Mouse (Mus musculus) forebrain, embryonic 12.5 days (tissue): ENCODE measurements at regions not wholly inside any gene's neighbourhood (a gene's known extent, or its start where the extent isn't known, plus 50 kb on each side); places are given as distances from the start of the nearest gene placed in this dataset.
A peak's percentile ranks its signal among the peaks of the same experiment; 100 is the strongest.

Experiments
- ATAC-seq: fragments of 200-750 bp; cut with Nextera tagmentation; 2 replicates; pipeline ENCODE4 v1.8.0; 2017; ENCODE audit warnings: moderate TSS enrichment; ENCODE audit not compliant: low FRiP score
- H3K27ac ChIP-seq: fragments of 300-500 bp; sonication (generic); 2 replicates; pipeline ENCODE4 v1.5.1; 2016; ENCODE audit warnings: mild to moderate bottlenecking
- H3K27me3 ChIP-seq: fragments of 300-500 bp; sonication (generic); 2 replicates; pipeline ENCODE4 v1.6.1; 2016; ENCODE audit warnings: mild to moderate bottlenecking
- H3K36me3 ChIP-seq: fragments of 300-500 bp; sonication (generic); replicated peaks from 2 replicates; pipeline ENCODE4 v1.6.1; 2016; ENCODE audit warnings: mild to moderate bottlenecking
- H3K4me1 ChIP-seq: fragments of 300-500 bp; sonication (generic); 2 replicates; pipeline ENCODE4 v1.6.1; 2016
- H3K4me2 ChIP-seq: fragments of 300-500 bp; sonication (generic); 2 replicates; pipeline ENCODE4 v1.6.1; 2016; ENCODE audit warnings: mild to moderate bottlenecking, moderate library complexity
- H3K4me3 ChIP-seq: fragments of 300-500 bp; sonication (generic); replicated peaks from 2 replicates; pipeline ENCODE4 v1.5.1; 2016; ENCODE audit warnings: mild to moderate bottlenecking
- H3K9ac ChIP-seq: fragments of 300-500 bp; sonication (generic); 2 replicates; pipeline ENCODE4 v1.6.1; 2016; ENCODE audit warnings: mild to moderate bottlenecking
- H3K9me3 ChIP-seq: fragments of 300-500 bp; sonication (generic); 2 replicates; pipeline ENCODE4 v1.6.1; 2016
- WGBS: fragments of 180-500 bp; shearing (Covaris S2); methylation state at CpG from one replicate; pipeline ENCODE4 v1.1.7; 2016; 5-methylcytosine and 5-hydroxymethylcytosine counted together

DNA sequence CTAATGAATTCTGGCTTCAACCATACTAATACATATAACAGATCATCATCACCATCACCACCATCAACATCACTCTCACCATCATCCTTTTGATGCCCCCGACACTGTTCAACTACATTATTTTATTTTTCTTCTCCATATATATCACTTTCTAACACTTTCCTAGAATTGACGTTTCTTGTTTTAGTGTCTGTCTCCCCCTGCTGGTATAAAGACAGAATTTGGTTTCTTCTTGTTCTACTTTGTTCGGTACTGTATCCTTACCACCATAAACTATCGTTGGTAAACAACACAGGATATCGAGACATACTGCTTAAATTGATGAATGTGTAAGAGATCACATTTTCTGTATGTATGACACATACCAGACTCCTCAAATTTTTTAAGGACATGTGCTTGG, 92.5 kb upstream of the Tab3 start:
- ATAC-seq, result peak; percentile 11; the same call in 1 of the 2 replicates
- H3K9ac ChIP-seq, result no peak overlapping the region
- H3K4me2 ChIP-seq, result no peak overlapping the region
- H3K27ac ChIP-seq, result no peak overlapping the region
- H3K4me3 ChIP-seq, result no peak overlapping the region
- H3K4me1 ChIP-seq, result no peaks in the 10 kb centered on the region
- H3K36me3 ChIP-seq, result no peaks in the 10 kb centered on the region
- H3K27me3 ChIP-seq, result no peaks in the 10 kb centered on the region
- H3K9me3 ChIP-seq, result no peaks in the 10 kb centered on the region
- WGBS, result 53% methylated on average over 5 of the region's 5 CpGs

DNA sequence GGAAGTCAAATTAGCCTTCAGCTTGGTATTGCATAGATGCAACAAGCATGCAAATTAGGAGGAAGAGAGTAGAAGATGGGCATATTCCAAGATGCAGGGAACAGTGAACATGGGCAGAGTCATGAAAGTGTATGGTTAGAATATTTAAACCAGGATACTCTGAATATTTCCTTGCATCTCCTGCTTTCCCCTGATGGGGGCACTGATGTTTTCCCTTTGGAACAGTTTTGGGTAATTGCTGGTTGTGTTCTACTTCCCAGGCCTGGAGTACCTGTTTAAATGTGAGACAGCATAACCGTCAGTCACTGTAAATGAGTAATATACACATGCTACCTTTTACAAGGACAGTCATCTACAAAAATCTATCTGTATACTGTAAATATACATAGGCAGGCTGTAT, 76.9 kb upstream of the Tab3 start:
- Histone ChIP-seq H3K9ac (no peak overlapping the region), H3K9me3 (no peaks in the 10 kb centered on the region), H3K27ac (no peak overlapping the region), H3K27me3 (no peaks in the 10 kb centered on the region), H3K36me3 (no peaks in the 10 kb centered on the region), H3K4me2 (no peak overlapping the region), H3K4me3 (no peak overlapping the region), H3K4me1 (no peaks in the 10 kb centered on the region)
- WGBS, result 73% methylated on average over 1 of the region's 1 CpGs
- no peak for ATAC-seq
